17 mouse cellular contexts compared by ENCODE assay signal in genomic region chr6:82911303-82911702, GRCm38 (mm10). TPM values are rescaled to one million over a fixed set of nuclear protein-coding genes. Genes with fewer than 3 reads are reported as not detected.
"Had no signal": no experiment of that assay in that cellular context is flagged by ENCODE, and none has a peak within 500 bp of the region (broad histone marks: within the 10 kb centered on the region; RNA-seq: fewer than 3 reads in every experiment).

No protein-coding gene starts in this region.

- H3K27ac ChIP-seq: midbrain, embryonic 10.5 days; midbrain, embryonic 12.5 days; neural tube, embryonic 12.5 days; stomach, embryonic 15.5 days; stomach, postnatal 0 days had no signal

- H3K4me3 ChIP-seq: midbrain, embryonic 10.5 days; midbrain, embryonic 12.5 days; myocyte; neural tube, embryonic 12.5 days; stomach, embryonic 15.5 days had no signal

- H3K9me3 ChIP-seq: midbrain, embryonic 10.5 days; midbrain, embryonic 12.5 days; neural tube, embryonic 12.5 days; stomach, embryonic 15.5 days had no signal

- DNase-seq: lung, adult 18-20 months; lung, embryonic 14.5 days; lung, postnatal 10 days; lung, postnatal 4 days; midbrain, embryonic 14.5 days; right cerebral cortex, postnatal 14 days; thymus, postnatal 25 days; thymus, postnatal 4 days had no signal

- H3K4me1 ChIP-seq: midbrain, embryonic 10.5 days; midbrain, embryonic 12.5 days; neural tube, embryonic 12.5 days; stomach, embryonic 15.5 days had no signal

- H3K36me3 ChIP-seq: midbrain, embryonic 10.5 days; midbrain, embryonic 12.5 days; neural tube, embryonic 12.5 days; stomach, embryonic 15.5 days had no signal

- H3K9ac ChIP-seq: lung, embryonic 14.5 days; midbrain, embryonic 12.5 days; neural tube, embryonic 12.5 days; stomach, embryonic 15.5 days had no signal

- H3K4me2 ChIP-seq: lung, embryonic 14.5 days; midbrain, embryonic 12.5 days; neural tube, embryonic 12.5 days; stomach, embryonic 15.5 days had no signal

- H3K27me3 ChIP-seq: midbrain, embryonic 12.5 days; neural tube, embryonic 12.5 days; stomach, embryonic 15.5 days had no signal

RNA-seq across cellular contexts. Expression of gene Sema4f, which starts 28.3 kb away (rescaled TPM):
- total RNA-seq: megakaryocyte-erythroid progenitor cell, adult 5-6 weeks had no signal

RNA-seq across cellular contexts. Expression of gene M1ap, which starts 35.4 kb away (rescaled TPM):
- polyA plus RNA-seq: midbrain, embryonic 16.5 days; neural tube, embryonic 12.5 days; neural tube, embryonic 14.5 days had no signal
